Mouse (Mus musculus) ES-E14 (cell line): ENCODE data around the gene Ush1g. TPM values are rescaled to one million over a fixed set of nuclear protein-coding genes. Genes with fewer than 3 reads are reported as not detected.

ENCODE experiments used
- DNase-seq: peaks from one replicate; pipeline ENCODE4 v3.0.0-alpha.2; 2013; ENCODE audit warnings: low read depth, low spot score
- H3K27ac ChIP-seq: 2 replicates; pipeline ENCODE4 v1.5.1; 2012; ENCODE audit warnings: low read depth, mild to moderate bottlenecking, low read length, moderate library complexity, mixed read lengths; ENCODE audit not compliant: poor library complexity, insufficient read depth, severe bottlenecking
- H3K36me3 ChIP-seq: 2 replicates; pipeline ENCODE4 v1.6.1; 2012; ENCODE audit warnings: mild to moderate bottlenecking, low read length, moderate library complexity, mixed read lengths; ENCODE audit not compliant: control insufficient read depth, poor library complexity, insufficient read depth, severe bottlenecking
- H3K4me1 ChIP-seq, 2 experiments: fragments of 150-350 bp in 1 of 2; sonication (generic) in 1 of 2; 2 replicates each; pipeline ENCODE4 v1.6.1; 2012; ENCODE audit warnings: low read length in 2 of 2, mild to moderate bottlenecking in 1 of 2, mixed read lengths in 1 of 2; ENCODE audit not compliant: control insufficient read depth in 2 of 2, insufficient read depth in 2 of 2, poor library complexity in 1 of 2
- H3K4me3 ChIP-seq, 2 experiments: fragments of 150-350 bp in 1 of 2; sonication (generic) in 1 of 2; 2 replicates each; pipeline ENCODE4 v1.5.1; 2012; ENCODE audit warnings: low read length in 2 of 2, low read depth in 1 of 2, mild to moderate bottlenecking in 1 of 2, mixed read lengths in 1 of 2; ENCODE audit not compliant: insufficient read depth in 1 of 2, poor library complexity in 1 of 2, severe bottlenecking in 1 of 2
- H3K9ac ChIP-seq: 2 replicates; pipeline ENCODE4 v1.6.1; 2012; ENCODE audit warnings: low read depth, mild to moderate bottlenecking, low read length, mixed read lengths; ENCODE audit not compliant: poor library complexity, insufficient read depth, severe bottlenecking
- H3K9me3 ChIP-seq: fragments of 150-350 bp; sonication (generic); 2 replicates; pipeline ENCODE4 v1.6.1; 2012; ENCODE audit warnings: low read depth, mild to moderate bottlenecking, low read length; ENCODE audit not compliant: control insufficient read depth, insufficient read depth
- CHD2 ChIP-seq: IDR thresholded peaks from 2 replicates; pipeline ENCODE4 v1.6.1; 2014; ENCODE audit warnings: mild to moderate bottlenecking, low read depth, low read length, inconsistent platforms
- HCFC1 ChIP-seq: IDR thresholded peaks from 2 replicates; pipeline ENCODE4 v1.6.1; 2012; ENCODE audit warnings: low read length, inconsistent platforms, borderline replicate concordance; ENCODE audit not compliant: insufficient read depth
- MAFK ChIP-seq: IDR thresholded peaks from 2 replicates; pipeline ENCODE4 v1.6.1; 2014; ENCODE audit warnings: mild to moderate bottlenecking, low read depth, low read length, inconsistent platforms; ENCODE audit not compliant: insufficient read depth
- ZC3H11A ChIP-seq: IDR thresholded peaks from 2 replicates; pipeline ENCODE4 v1.6.1; 2012; ENCODE audit warnings: low read depth, mild to moderate bottlenecking, inconsistent platforms, low read length, borderline replicate concordance
- ZNF384 ChIP-seq: IDR thresholded peaks from 2 replicates; pipeline ENCODE4 v1.6.1; 2012; ENCODE audit warnings: low read depth, low read length, inconsistent platforms
- in situ Hi-C, 2 experiments: fragments of 600-800 bp; cut with MboI; formaldehyde crosslinking; loops; one replicate each; pipeline ENCODE4 v1.15.1; 2025; ENCODE audit warnings: low sequenced_read_pairs in 2 of 2, inconsistent platforms in 1 of 2; ENCODE audit not compliant: unreplicated experiment in 2 of 2
- total RNA-seq: library from RNA; depleted of rRNA; stranded (reverse); fragments of 300-350 nt; gene quantifications from 2 replicates; pipeline ENCODE4 v1.2.3, GENCODE M21; 2012

Gene Ush1g
- total RNA-seq, 1 experiment = not detected

DNA sequence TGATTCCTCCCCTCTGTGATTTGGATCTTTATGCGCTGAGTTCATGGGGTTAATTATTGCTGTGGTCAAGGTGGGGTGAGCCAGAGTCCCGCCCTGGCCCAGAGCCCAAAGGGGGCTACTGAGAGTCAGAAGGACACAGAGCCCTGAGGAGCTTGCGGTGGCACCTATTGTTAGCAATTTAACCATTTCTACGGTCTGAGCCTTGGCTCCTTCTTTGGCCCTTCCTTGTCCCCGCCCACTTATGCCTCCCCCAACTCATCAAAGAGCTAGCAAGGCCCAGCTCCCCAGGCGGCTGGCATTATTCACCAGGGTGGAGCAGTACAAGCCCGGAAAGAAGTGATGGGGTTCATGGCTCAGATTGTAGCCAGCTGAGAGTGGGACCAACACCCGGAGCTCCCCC, 15.0 kb downstream of the Ush1g start, which contains the start of gene Otop2:
Otop2 (plus strand) TSS at position 301 of the 400 bp plus-strand sequence.
- no peak within 1 kb of the TSS for H3K4me3 ChIP-seq
- H3K9ac ChIP-seq = no peak within 1 kb of the TSS
- no peaks in the 10 kb centered on the region for H3K36me3 ChIP-seq
- no peak within 1 kb of the TSS for H3K27ac ChIP-seq
- in situ Hi-C loops = no loop called here
- DNase-seq = no peak
- H3K9me3 ChIP-seq = no peaks in the 10 kb centered on the region
- TF ChIP-seq MAFK = no peak
- peaks cover 0 to 7% of the 10 kb centered on the region in 2 experiments; a peak in 1 of 4 replicates for H3K4me1 ChIP-seq

DNA sequence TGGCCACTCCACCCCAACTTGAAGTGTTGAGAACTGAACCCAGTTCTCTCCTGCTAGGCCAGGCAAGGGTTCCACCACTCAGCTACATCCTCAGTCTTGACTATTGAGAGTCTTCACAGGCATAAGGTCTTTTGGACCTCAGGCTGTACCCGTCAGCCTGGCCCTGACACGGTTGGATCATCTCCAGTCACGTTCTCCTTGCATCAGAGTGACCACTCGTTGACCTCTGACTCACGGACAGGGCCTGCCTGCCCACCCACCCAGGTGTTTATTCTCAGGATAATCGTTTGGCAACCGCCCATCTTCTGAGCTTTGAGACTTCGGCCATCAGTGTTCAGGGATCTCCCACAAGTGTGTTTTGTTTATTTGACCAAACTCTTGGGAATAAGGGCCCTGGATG, 18.7 kb downstream of the Ush1g start:
- in situ Hi-C loops = no loop called here
- no peak overlapping the region for H3K9ac ChIP-seq
- H3K36me3 ChIP-seq = no peaks in the 10 kb centered on the region
- DNase-seq = no peak
- no peak overlapping the region for H3K4me3 ChIP-seq
- H3K9me3 ChIP-seq = no peaks in the 10 kb centered on the region
- no peak for TF ChIP-seq ZC3H11A
- no peak for TF ChIP-seq CHD2
- TF ChIP-seq MAFK = no peak
- H3K27ac ChIP-seq = no peak overlapping the region
- peaks cover 0 to 7% of the 10 kb centered on the region in 2 experiments; a peak in 1 of 4 replicates for H3K4me1 ChIP-seq

DNA sequence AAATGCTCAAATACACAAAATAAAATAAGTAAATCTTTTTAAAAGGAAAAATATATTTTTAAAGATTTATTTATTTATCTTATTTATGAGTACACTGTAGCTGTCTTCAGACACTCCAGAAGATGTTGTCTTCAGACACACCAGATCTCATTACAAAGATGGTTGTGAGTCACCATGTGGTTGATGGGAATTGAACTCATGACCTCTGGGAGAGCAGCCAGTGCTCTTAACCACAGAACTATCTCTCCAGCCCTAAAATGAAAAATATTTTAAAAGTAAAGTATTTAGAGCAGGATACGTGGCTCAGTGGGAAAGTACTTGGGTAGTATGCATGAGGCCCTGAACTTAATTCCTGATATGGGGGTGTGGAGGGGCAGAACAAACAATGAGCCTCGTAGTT, 20.5 kb downstream of the Ush1g start:
- no peak overlapping the region for H3K9ac ChIP-seq

DNA sequence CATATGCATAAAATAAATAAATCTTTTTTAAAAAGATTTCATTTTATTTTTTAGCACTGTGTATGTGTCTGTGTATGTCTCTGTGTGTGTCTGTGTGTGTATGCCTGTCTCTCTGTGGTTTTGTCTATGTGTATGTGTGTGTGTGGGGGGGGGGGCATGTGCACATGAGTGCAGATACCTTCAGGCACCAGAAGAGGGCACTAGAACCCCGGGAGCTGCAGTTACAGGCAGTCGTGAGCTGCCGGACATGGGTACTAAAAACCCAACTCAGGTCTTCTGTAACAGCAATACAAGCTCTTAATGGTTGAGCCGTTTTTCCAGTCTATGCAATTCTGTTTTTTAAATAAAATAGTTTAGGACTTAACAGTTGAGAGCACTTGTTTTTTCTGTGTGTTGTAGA, 21.1 kb downstream of the Ush1g start:
- no peak for DNase-seq
- H3K27ac ChIP-seq = no peak overlapping the region
- no peaks in the 10 kb centered on the region for H3K36me3 ChIP-seq
- 0 out of 2 replicates have a peak, but pooled peaks have one; percentile 8 for TF ChIP-seq ZC3H11A
- no peak for TF ChIP-seq MAFK
- in situ Hi-C loops = no loop called here
- H3K9ac ChIP-seq = no peak overlapping the region
- H3K9me3 ChIP-seq = no peaks in the 10 kb centered on the region
- H3K4me3 ChIP-seq = no peak overlapping the region
- H3K4me1 ChIP-seq = peaks cover 0 to 7% of the 10 kb centered on the region in 2 experiments; a peak in 1 of 4 replicates

More for the DNA sequence above, 20.5 kb downstream of the Ush1g start:
- no peak overlapping the region for H3K27ac ChIP-seq
- no peak for DNase-seq
- in situ Hi-C loops = no loop called here
- peaks cover 0 to 5% of the 10 kb centered on the region in 2 experiments; a peak in 1 of 4 replicates for H3K4me1 ChIP-seq
- no peaks in the 10 kb centered on the region for H3K9me3 ChIP-seq
- TF ChIP-seq ZNF384 (no peak), CHD2 (no peak), MAFK (no peak), ZC3H11A (no peak), HCFC1 (no peak)
- H3K4me3 ChIP-seq = no peak overlapping the region
- no peaks in the 10 kb centered on the region for H3K36me3 ChIP-seq

DNA sequence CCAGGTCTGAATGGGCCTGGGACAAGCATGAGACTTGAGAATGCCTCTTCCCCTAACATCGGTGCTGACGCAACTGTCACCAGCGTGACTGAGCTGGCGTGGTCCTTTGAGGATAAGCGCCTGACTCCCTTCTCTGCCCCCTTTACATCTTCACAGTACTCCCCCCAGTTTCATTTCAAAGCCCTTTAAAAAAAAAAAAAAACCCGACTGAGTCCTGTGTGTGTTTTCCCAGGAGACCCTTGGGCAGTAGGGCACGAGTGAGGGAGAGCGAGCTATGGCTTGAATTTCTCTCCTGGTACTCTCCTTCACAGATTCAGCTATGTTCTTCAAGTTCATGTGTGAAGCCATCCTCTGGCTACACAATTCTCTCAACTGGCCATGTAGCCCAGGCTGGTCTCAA, 23.7 kb downstream of the Ush1g start:
- in situ Hi-C loops = no loop called here
- Histone ChIP-seq H3K9me3 (no peaks in the 10 kb centered on the region), H3K4me1 (peaks cover 0 to 16% of the 10 kb centered on the region in 2 experiments; a peak in 1 of 4 replicates), H3K27ac (no peak overlapping the region), H3K36me3 (no peaks in the 10 kb centered on the region), H3K4me3 (peak overlapping the region in 1 of 2 experiments; percentile 75; a peak in 1 of 4 replicates), H3K9ac (no peak overlapping the region)
- DNase-seq = no peak
- no peak for TF ChIP-seq MAFK
- no peak for TF ChIP-seq ZC3H11A
- no peak for TF ChIP-seq HCFC1
- TF ChIP-seq ZNF384 = no peak
- no peak for TF ChIP-seq CHD2
